Mouse (Mus musculus) heart, adult 8-10 months (tissue): ENCODE results near the gene Hoxc4. TPM values are rescaled to one million over a fixed set of nuclear protein-coding genes. Genes with fewer than 3 reads are reported as not detected.

Experiments
- DNase-seq: peaks from one replicate; pipeline ENCODE4 v3.0.0; 2022; ENCODE audit warnings: low spot score
- total RNA-seq, 4 experiments: library from RNA; stranded (reverse); gene quantifications; 2 replicates each; pipeline ENCODE4 v1.2.4; 2022

Gene Hoxc4
- total RNA-seq, 4 experiments from 2014 or later, result not detected

- no peak for DNase-seq
Measured at GRCm38 (mm10) chr15:103038701-103039480, 20.2 kb downstream of the Hoxc4 start.

DNA sequence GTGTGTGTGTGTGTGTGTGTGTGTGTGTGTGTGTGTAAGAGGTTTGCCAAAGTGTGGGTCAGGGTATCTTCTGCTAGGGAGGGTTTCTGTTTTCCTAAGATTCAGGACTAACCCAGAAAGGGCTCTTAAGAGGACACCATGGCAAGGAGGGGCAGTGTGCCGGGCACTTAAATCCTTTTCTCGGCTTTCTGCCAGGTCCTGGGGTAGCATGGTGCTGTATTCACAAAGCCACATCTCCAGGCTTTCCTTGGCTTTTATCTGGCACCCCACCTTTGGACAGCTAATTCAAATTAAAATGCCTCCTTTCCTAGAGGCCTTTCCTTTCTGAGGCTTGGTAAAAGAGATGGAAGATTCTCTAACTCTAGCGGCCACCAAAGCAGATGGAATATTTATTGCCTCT, 20.9 kb downstream of the Hoxc4 start:
- no peak for DNase-seq

DNA sequence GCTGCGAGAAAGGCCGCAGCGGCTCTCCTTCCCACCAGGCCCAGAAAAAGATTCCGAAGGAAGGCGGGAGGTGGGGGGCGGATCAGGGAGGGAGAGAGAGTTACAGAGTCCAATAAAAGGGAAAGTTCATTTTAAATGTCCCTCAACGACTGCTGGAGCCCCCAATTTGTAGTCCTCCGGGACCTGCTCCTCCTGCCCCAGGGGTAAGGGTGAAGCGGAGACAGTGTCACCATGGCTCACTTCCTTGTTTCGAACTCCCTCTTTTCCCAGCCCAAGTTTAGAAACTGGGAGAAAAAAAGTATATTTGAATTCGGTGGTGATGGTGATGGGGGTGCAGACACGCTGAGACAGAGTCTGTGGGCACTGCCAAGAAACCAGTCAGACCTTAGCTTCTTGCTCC, 21.9 kb downstream of the Hoxc4 start:
- no peak for DNase-seq

- no peak for DNase-seq
Measured at GRCm38 (mm10) chr15:103041613-103042012, 22.9 kb downstream of the Hoxc4 start.

GRCm38 (mm10) chr15:103042209-103042608, 23.5 kb downstream of the Hoxc4 start:
- DNase-seq, result no peak

DNA sequence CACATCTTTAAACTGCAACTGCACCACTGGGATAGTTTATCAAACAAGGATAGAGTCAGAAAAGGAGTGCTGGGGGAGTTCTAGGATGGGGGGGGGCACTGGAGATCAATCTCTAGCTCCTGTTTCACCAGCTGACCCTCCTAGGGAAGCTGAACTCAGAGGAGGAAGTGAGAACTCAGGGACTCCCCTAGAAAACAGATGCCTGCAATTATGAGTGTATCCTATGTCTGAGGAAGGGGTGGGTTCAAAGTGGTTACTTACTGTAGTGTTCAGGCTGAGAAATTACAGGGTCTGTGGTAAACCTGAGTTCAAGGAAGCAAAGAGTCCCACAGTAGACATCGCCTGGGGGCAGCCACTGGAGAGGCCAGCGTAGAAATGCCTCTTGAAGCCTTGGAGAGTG, 32.9 kb downstream of the Hoxc4 start:
- DNase-seq, result no peak

GRCm38 (mm10) chr15:103053210-103053609, 34.5 kb downstream of the Hoxc4 start:
- no peak for DNase-seq

DNA sequence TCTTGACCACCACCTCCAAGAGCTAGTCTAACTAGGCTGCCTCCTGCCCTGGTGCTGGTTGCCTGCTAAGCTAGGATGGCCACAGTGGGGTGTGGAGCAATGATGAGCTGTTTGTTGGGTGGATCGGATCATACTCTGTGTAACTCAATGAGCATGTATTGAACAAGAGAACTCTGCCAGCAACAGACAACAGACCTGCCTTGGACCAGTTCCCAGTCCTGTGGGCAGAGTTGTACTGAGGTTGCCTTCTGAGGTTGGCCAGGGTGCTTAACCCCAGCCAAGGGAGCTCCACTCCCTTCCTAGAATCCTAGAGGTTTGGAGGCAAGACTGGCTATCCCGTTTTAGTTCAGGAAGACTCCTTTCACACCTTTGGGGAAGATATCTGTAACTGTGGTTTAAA, 37.7 kb downstream of the Hoxc4 start:
- no peak for DNase-seq

GRCm38 (mm10) chr15:103058715-103059114, 40.0 kb downstream of the Hoxc4 start:
- DNase-seq, result no peak

GRCm38 (mm10) chr15:103059393-103059992, 40.8 kb downstream of the Hoxc4 start:
- DNase-seq, result no peak

DNA sequence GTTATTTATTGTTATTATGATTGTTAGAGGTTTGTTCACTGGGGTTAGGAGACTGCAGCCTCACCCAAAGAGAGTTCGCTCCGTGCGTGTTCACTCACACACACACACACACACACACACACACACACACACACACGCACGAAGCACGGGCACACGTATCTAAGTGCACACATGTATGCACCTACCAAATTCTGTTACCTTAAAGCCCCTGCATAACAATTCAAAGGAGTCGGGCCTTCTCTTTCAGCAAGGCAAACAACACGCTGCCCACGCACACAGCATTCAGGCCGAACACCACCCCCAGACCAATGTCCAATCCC, 41.2 kb downstream of the Hoxc4 start:
- DNase-seq, result no peak

DNA sequence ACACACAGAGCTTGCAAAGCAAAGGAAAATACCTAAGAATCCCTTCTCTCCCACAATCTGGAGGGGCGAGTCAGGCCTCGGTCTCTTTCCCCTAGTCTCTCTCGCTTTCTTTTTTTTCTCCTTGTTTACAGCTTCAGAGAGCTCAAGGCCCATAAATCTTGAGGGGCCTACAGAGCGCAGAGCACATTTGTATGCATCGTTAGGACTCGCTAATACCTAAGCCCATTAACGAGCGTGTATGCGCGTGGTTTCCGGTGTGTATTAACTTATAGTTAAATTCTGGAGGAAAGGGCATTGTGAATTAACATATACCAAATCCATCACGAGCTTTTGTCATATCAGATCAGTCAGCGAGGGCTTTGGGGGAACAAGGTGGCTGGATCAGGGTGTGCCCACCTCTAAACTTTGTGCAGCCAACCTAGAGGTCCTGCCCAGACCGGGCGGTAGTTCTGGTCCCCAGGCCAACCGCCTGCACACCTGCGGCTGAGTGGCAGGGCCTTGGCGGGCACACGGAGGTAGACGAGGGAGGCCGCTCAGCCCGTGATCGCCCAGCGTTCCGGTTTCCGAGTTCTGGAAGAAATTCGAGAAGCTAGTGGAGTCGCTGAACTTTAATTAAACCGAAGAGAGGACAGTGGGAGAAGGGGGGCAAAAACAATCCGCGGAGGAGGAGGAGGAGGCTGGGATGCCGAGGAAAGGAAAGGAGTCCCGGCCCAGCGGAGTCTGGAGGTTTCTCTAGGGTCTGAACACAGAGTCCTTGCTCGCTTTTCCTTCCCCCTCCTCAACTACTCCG, 41.8 kb downstream of the Hoxc4 start:
- DNase-seq, result no peak

- no peak for DNase-seq
Measured at GRCm38 (mm10) chr15:103061131-103061825, 42.5 kb downstream of the Hoxc4 start.

DNA sequence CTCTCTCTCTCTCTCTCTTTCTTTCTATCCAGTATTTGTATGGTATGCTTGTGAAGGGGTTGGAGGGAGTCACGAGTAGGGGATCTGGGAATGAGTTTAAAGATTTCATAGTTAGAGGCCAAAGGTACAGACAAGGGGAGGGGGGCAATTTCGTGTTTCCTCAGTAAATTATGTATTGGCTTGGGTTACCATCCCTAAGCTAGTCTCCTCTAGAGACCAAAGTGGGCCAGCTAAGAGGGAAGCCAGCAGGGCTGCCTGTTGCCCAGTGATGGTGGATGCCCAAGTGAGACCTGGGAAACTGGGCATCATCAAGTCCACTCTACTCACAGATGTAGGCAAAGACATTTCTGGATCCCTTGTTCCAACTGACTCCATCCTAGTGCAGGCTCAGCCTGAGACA, 43.3 kb downstream of the Hoxc4 start:
- DNase-seq, result no peak

- no peak for DNase-seq
Measured at GRCm38 (mm10) chr15:103065642-103066041, 46.9 kb downstream of the Hoxc4 start.

DNA sequence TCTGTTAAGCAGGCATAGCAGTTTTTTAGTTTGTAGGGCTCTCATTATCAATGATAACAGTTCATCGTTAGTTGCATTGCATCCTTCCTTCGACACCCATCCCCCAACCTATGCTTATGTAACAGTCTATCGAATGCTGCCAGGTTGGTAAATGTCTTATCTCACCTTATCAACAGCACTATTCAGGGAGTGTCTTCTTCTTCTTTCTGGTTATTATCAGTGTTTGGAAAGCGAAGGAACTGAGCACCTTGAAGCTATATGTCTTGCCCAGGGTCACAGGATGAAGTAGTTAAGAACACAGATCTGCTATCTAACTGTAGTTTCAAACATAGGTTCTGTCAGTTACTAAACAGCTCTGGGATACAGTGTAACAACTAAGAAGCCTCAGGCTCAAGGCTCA, 49.0 kb downstream of the Hoxc4 start:
- DNase-seq, result no peak

GRCm38 (mm10) chr15:103069173-103069572, 50.4 kb downstream of the Hoxc4 start:
- DNase-seq, result no peak

GRCm38 (mm10) chr15:103071266-103071665, 52.5 kb downstream of the Hoxc4 start:
- DNase-seq, result no peak

GRCm38 (mm10) chr15:103074663-103075415, 56.1 kb downstream of the Hoxc4 start:
- no peak for DNase-seq

- no peak for DNase-seq
Measured at GRCm38 (mm10) chr15:103077673-103078072, 58.9 kb downstream of the Hoxc4 start.

GRCm38 (mm10) chr15:103082622-103083021, 63.9 kb downstream of the Hoxc4 start:
- no peak for DNase-seq
